Mouse (Mus musculus): ENCODE data around the gene Crocc.

Crocc gene

DNA sequence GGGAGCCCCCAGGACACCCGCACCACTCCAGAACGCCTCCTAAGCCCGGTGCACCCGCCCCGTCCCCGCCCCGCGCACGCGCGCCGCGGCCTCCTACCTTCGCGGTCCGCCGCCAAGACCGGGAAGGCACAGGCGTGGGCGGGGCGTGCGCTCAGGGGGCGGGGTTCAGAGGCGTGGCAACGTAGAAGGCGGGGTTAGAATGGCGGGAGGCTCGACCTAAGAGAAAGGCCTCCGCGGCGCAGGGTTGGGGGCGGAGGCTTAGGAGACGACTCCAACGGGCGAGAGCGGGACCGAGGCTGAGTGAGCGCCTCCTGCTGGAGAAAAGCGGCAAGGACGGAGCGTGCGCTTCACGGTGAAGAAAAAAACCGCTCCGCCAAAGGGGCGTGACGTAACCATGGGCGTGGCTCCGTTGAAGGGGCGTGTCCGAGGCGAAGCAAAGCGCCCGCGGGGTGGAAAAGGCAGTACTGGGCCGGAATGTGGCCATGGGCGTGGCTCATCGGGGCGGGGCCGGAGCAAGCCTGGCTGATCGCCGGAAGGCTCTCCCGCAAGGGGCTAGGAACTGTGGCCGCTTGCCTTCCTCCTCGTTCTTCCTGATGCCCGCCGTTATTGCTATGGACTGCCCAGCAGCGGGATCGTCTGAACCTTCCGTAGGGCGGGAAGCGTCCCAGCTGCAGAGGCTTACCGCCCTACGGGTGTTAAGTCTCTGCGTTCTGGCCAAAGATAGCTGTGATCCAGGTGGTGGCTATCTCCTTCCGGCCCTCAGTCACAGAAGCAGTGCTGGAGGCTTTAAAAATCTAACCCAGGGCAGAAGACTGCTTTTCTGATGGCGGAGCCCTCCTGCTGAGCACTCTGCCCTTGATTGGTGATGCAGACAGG is at the start of gene Crocc:
Gene Crocc (minus strand): TSS at position 125 of the 876 bp plus-strand sequence.
- under 1% methylated on average over 77 of the region's 77 CpGs for WGBS

DNA sequence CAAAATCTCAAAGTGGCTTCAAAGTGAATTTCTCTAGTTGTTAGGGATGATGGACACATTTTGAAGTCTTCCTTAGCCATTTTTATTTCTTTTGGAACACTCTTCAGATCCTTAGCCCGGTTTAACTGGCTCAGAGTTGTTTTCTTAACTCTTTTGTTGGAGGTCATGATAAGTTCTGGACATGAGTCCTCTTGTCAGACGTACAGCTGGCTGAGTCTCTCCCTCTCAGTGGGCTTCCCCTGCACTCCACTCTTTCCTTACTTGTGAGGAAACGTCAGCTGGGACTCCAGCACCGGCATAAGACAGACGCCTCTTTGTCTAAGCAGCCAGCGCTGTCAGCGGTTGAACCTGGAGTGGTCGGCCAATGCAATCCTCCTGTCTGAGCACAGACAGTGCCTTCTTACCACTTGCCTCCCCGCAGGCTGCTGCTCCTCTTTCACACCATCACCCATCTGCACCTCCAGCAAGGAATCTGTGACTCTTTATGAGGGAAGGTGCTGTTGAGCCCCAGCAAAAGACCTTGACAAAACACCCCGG is 47.9 kb upstream of the Crocc start:
- 43% methylated on average over 10 of the region's 10 CpGs for WGBS

DNA sequence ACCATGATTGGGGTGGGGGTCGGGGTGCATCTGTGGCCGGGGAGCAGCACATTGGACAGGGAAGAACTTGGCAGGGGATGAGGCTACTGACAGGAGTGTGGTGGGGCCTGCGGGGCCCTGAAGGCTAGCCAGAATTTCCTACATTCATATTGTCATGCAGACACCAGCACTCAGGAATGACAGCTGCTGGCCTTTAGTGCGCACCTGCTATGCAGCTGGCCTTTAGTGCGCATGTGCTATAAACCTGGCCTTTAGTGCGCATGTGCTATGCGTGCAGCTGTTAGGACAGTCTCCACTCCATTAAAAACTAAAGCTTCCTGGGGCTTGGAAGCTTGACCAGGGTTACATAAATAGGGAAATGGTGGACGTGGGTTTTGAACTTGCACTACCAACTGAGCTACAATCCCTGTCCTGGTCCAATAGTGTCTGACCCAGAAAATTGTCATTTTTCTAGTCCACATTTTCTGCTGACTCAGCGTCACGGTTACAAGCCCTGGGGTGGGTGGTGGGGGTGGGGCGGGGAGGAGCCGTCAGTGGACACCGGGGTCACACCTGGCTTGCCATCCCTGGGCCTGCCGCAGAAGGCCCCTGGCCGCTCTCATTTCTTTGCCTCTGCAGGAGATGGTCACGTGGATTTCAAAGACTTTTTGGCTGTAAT is 46.3 kb upstream of the Crocc start:
- WGBS: 85% methylated on average over 16 of the region's 16 CpGs

DNA sequence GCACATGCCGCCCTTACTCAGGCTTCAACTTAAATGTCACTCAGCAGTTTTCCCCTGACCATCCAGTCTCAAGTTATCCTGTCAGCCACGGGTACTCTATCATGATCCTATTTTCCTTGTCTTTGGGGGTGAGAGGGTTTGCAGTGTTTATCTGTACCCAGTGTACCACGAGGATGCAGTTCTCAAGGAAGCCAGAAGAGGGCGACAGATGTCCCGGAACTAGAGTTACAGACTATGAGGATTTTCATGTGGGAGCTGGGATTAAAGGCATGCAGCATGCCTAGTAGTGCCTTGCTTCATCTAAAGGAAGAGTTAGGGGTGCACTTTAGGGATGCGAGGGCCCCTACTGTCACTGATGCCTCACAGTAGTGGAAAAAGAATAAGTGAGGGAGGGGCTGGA is 41.5 kb upstream of the Crocc start:
- 71% methylated on average over 6 of the region's 6 CpGs for WGBS

DNA sequence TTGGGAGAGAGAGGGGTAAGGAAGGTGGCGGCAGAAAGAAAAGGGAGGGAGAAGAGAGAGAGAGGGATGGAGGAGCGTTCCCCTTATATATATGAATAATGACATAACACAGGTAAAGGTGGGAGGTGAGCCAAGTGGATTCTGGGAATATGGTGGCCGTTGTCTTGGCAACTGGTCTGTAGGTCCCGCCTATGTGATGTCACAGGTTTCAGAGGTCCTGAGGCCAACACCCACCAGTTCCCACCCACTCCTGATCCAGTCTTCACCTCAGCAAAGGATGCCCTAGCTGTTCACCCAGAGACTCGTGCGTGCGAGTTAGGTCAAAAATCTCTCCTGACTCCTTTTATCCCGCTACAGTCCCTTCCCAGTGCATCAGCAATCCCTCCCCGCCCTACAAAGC is 40.9 kb upstream of the Crocc start:
- WGBS: 94% methylated on average over 9 of the region's 9 CpGs

DNA sequence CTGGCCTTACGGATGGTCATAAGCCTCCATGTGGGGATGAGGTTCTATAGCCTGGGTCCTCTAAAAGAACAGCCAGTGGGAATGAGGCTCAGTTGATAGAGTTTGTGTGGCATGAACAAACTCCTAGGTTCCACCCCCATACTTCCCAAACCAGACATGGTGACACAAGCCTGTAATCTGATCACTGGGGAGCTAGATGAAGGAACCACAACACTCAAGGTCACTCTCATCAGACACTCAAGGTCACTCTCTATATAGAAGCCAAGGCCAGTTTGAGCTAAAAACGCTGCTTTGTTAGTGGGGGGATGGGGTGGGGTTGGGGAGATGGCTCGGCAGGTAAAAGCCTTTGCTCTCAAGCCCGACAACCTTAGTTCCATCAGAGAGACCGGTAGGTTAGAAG is 39.6 kb upstream of the Crocc start:
- 80% methylated on average over 5 of the region's 5 CpGs for WGBS

DNA sequence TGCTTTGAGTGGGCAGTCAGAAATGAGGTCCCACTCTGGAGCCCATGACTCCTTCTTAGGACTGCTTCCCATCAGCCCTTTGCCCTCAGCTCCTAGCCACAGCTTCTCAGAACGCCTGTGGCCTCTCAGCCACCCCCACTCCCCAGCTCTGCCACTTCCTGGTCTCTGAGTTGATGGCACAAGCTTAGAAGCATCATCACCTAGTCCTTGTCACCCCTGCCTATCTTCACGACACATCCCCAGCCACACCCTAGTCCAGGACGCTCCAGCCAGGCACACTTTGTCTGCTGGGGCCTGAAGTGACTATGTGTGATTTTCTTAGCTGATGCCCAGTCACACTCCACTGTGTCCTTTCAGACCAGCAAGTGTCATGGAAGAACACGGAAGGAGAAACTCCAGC is 38.6 kb upstream of the Crocc start:
- WGBS: 82% methylated on average over 4 of the region's 4 CpGs

DNA sequence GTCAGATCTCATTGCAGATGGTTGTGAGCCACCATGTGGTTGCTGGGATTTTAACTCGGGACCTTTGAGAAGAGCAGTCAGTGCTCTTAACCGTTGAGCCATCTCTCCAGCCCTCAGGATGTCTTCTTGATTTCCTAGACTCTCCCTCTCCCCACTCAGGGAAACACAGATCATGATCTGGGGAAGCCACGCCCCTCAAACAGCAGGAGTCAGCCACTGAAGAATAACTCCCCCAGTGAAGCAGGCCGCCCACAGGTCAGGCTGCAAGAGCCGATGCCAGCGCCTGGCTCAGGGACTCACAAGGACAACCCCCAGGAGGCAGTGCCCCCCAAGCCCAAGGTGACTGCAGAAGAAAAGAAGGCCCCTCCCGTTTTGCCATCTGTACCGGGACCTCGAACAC is 36.4 kb upstream of the Crocc start:
- WGBS: 13% methylated on average over 9 of the region's 9 CpGs

DNA sequence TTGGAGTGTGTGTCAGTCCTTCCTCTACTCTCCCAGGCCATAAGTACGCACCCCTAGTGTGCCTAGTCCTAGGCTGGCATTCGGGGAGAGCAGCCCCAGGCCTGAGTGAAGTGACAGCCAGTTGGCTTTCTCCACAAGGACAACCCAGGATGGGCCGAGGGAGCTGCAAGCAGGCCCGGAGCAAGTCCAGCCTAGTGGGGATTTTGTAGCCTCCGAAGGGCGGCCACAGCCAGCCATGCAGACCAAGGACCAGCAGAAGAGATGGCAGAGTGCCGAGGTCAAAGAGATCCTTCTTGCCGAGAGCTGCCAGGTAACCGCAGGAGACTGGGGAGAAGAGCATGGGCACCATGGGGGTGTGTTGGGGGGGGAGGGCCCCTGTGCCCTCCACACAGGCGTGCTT is 34.7 kb upstream of the Crocc start:
- 80% methylated on average over 10 of the region's 10 CpGs for WGBS

DNA sequence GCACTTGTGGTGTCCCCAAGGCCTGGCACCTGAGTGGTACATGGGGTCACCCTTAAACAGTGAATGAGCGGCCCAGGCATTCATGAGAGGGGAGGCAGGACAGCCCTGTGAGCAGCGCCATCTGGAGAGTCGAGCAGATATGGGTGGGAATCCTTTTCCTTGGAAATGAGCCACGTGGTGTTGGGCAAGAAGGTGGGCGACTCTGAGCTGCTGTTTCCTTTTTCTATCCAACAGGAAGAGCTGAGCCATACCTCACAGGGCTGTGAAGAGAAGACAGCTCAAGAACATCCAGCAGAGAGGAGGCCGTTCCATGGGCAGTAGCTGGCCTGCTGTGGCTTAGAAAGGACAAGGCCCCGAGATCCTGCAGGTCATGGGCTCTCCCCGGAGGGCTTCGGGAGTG is 28.4 kb upstream of the Crocc start:
- WGBS: 57% methylated on average over 9 of the region's 9 CpGs

DNA sequence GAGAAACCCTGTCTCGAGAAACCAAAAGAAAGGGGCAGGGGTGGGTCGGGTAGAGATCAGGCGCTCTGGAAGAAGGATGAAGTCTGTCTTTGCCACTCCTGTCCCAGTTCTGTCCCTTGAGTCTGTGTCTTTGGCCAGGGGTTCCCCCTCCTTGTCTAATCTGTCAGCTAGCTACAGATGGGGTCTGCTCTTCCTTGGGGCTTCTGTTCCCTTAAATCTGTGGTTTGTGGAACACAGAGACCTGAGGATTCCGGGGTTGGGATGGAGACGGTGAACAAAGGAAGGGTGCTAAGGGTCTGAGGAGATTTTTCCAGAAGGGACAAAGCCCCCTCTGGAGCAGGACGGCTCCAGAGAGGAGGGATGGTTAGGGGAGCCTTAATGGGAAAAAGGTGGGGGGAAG is 27.7 kb upstream of the Crocc start, which contains the start of gene Spata21:
Gene Spata21 (plus strand): TSS at position 301 of the 400 bp plus-strand sequence.
- WGBS: 88% methylated on average over 6 of the region's 6 CpGs

DNA sequence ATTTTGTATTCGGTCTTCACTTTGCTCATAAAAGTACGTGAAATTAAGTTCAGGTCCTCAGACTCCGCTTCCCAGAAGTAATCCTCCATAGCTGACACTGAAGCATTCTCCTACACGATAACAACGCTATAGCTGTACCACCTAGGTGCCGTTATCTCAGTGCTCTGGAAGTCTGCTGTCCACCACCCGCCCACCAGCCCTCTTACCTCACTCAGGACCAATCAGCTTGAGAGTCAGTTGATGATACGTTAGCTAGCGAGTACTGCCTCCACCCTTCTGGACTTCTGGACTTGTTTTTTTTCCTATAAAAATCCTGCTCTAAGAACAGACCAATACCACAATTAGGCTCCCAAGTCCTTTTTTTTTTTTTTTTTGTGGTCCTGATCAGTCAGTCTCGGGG is 26.5 kb upstream of the Crocc start:
- 79% methylated on average over 10 of the region's 10 CpGs for WGBS

DNA sequence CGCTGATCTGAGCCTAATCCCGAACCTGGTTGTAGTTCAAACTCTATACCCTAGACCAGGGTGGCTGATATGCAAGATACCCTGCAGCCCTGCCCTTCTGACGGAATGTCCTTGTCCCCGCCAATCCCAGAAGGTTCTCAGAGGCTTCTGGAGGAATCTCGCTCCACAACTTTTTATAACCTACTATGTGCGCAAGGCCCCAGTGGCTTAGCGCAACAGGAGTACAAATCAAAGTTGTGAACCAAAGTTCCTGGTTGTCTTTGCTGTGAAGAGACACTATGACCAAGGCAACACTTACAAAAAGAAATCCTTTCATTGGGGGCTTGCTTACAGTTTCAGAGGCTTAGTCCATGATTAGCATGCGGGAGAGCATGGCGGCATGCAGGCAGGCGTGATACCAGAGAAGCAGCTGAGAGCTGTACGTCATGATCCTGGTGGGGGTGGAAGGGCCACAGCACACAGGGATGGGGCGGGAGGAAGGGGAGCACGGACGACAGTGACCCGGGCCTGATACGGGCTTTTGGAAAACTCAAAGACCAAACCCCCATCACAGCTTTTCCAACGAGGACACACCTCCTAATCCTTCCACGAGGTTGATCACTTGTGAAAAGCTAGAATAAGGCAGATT is 18.3 kb upstream of the Crocc start:
- 71% methylated on average over 18 of the region's 18 CpGs for WGBS

DNA sequence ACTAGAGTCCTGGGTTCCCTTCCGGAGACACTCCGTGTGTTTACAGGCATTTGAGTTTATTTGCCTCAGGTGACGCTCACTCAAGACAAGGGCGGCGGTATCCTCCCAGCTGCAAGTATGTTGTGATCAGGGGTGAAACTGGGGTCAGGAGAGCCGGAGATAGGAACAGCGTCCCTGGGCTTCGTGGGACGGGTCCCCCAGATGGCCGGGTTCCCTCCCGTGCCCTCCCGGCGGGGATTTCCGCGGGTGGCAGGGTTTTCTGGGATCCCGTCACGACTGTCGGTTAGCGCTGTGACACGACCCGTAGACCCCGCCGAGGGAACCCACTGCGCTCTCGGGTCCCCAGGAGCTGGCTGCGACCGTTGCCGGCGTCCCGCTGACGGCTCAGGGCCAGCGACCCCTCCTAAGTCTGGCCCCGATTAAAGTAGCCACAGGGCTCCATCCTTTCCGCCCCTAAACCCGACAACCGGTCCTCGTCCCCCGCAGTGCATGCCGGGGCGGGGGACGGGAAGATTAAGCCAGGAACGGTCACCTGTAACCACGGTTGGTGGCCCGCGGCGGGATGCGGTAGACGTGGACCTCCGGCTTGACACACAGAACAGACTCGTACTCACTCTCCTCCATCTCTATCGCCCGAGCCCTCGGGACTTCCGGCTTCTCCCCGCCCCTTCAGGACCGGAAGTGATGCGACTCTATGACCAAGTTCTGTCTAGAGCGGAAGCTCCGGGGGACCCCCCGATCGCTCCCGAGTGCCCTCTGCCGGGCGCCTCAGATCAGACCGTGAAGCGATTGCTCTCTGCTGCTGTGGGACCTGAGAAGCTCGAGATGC is 17.5 kb upstream of the Crocc start, which contains the start of gene Necap2:
Gene Necap2 (minus strand): TSS at position 677 of the 829 bp plus-strand sequence.
- WGBS: under 1% methylated on average over 67 of the region's 67 CpGs

DNA sequence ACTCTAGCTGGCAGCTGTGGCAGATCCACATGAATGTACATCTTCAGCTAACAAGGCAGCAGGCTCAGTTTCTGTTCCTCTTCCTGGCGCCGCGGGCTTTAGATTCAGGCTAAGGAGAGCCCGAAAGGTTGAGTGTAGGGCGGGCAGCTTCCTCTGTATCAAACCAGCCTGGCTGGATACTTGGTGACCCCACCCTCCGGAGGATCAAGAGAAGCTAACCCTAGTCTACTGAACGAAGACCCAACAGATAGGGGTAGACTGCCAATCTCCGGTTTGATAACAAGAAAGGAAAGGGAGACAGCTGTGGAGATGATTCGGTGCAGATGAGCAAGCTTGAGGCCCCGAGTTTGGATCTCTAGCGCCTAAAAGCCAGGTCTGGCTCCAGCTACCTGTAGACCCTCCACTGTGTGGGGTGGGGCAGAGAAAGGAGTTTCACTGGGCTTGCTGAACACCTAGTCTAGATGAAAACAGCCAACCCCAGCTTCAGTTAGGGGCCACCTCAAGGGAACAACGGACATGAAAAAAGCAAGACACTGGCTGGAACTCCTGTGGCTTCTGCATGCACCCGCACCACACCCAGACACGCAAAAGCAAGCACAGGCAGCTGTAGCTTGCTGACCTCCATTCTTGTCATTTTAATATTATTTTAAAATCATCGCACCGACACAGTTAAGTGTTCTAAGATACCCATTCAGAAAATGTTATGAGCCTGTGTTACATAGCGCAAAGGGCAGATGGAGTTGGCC is 16.6 kb upstream of the Crocc start:
- WGBS: 49% methylated on average over 17 of the region's 17 CpGs

DNA sequence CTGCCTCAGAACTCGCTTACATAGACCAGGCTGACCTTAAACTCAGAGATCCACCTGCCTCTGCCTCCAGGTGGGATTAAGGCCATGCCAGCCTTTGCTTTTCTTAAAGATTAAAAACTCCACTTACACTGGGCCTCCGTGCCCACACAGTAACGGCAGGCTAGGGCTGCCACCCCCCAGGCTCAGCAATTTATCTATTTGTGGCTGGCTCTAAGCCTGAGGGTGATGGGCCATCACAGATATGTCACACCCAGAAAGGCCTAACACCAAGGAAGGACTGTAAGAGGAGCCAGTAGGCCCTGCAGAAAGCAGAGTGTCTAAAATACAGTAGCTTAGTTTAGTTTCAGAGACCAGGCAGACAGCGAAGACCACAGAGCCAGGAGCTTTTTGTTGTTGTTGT is 13.8 kb upstream of the Crocc start:
- WGBS: 67% methylated on average over 4 of the region's 4 CpGs

DNA sequence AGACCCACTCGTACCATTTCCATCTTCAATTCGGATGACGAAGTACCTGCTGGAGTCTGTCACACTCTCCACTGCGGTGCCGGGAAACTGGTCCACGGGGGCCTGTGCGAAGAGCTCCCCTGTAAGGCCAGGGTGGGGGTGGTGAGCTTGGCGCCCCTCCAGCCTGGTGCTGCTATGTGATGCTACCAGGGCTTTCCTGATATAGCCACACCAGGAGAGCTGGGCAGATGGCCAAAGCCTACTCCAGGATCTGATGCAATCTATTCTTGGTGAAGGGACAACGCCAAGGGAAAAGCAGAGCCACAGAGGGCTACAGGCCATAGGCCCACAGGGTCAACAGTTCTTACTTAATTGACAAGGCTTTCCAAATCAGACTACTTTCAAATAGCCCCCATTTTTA is 13.3 kb upstream of the Crocc start:
- WGBS: 41% methylated on average over 9 of the region's 9 CpGs

DNA sequence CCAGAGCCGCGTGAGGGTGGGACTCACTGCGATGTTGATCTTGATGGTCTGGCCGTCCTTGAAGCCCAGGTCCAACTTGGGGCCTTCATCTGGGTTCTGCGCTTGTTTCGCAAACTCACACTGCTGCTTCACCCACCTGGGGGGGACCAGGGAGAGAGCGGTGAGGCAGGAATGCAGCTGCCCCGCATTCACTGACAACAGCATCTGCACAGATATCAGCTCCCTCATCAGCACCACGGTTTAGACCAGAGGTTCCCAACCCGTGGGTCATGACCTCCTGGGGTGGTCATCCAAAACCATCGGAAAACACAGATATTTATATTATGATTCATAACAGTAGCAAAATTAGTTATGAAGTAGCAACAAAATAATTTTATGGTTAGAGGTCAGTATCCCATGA is 12.2 kb upstream of the Crocc start:
- 92% methylated on average over 11 of the region's 11 CpGs for WGBS

DNA sequence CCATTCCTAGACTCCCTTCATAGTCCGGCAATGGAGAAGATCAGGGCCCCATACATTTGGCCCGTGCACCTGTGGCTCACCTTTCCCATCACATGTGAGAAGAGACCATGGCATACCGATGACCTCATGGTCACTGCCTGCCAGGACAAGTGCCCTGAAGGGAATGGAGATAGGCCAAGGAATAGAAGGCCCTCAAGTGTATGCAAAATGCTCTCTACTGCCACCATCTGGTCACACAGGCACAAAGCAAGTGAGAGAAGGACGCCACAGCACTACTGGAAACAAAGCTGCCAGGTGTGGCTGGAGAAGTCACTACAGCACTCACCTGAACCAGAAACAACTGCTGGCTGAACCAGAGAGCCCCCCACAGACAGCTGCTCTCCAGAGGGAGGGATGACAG is 9.4 kb upstream of the Crocc start:
- 49% methylated on average over 4 of the region's 4 CpGs for WGBS

DNA sequence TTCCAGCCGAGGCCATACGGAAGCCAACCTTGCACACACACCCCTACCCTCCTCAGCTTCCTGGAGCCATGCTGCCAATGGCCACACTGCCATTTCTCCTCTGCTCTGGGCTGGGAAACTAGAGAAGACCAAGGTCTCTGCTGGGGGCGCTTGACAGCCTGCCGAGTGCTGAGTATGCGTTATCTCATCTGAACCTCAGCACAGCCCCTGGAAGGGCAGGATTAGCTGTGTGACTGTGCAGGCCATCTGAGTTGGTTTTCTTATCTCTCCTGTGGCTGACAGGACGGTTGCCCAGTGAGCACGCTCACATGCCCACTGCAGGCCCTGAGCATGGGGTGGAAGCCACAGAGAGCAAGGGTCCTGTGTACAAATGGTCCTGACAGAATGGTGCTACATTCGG is 8.3 kb upstream of the Crocc start:
- WGBS: 94% methylated on average over 8 of the region's 8 CpGs
